Mouse (Mus musculus): ENCODE data around the gene Zfhx3. TPM values are rescaled to one million over a fixed set of nuclear protein-coding genes. Genes with fewer than 3 reads are reported as not detected.

Zfhx3 gene
- polyA plus RNA-seq, 1 experiment = 14.0 TPM

GRCm38 (mm10) chr8:108101978-108102865 is 159.8 kb downstream of the Zfhx3 start:
- Histone ChIP-seq H3K4me1 (ENCODE audit: control insufficient read depth, insufficient read depth, low read length) (no peaks in the 10 kb centered on the region), H3K9me3 (replicated peaks; ENCODE audit: control insufficient read depth, insufficient read depth, low read length, poor library complexity, severe bottlenecking) (no peaks in the 10 kb centered on the region), H3K9ac (ENCODE audit: low read depth, poor library complexity, severe bottlenecking) (no peak overlapping the region), H3K27me3 (ENCODE audit: control insufficient read depth, insufficient read depth, low read length, poor library complexity, severe bottlenecking) (no peaks in the 10 kb centered on the region; the same call in 1 of the 2 replicates), H3K4me3 (ENCODE audit: low read depth, low read length) (no peak overlapping the region), H3K36me3 (ENCODE audit: control insufficient read depth, insufficient read depth, low read length, poor library complexity, severe bottlenecking) (no peaks in the 10 kb centered on the region), H3K27ac (ENCODE audit: insufficient read depth, low read length) (no peak overlapping the region)
- TF ChIP-seq EP300 (IDR thresholded peaks at IDR 0.05; ENCODE audit: insufficient read depth, low read depth, low read length) (no peak), CTCF (IDR thresholded peaks at IDR 0.05; ENCODE audit: low read depth, low read length) (no peak), POLR2A (IDR thresholded peaks at IDR 0.05; ENCODE audit: insufficient read depth, low read length) (no peak)

GRCm38 (mm10) chr8:108104471-108105098 is 162.1 kb downstream of the Zfhx3 start:
- Histone ChIP-seq H3K36me3 (ENCODE audit: control insufficient read depth, insufficient read depth, low read length, poor library complexity, severe bottlenecking) (no peaks in the 10 kb centered on the region), H3K9ac (ENCODE audit: low read depth, poor library complexity, severe bottlenecking) (no peak overlapping the region), H3K27ac (ENCODE audit: insufficient read depth, low read length) (no peak overlapping the region), H3K9me3 (replicated peaks; ENCODE audit: control insufficient read depth, insufficient read depth, low read length, poor library complexity, severe bottlenecking) (no peaks in the 10 kb centered on the region), H3K27me3 (ENCODE audit: control insufficient read depth, insufficient read depth, low read length, poor library complexity, severe bottlenecking) (no peaks in the 10 kb centered on the region; the same call in 1 of the 2 replicates), H3K4me3 (ENCODE audit: low read depth, low read length) (no peak overlapping the region), H3K4me1 (ENCODE audit: control insufficient read depth, insufficient read depth, low read length) (no peaks in the 10 kb centered on the region)
- TF ChIP-seq POLR2A (IDR thresholded peaks at IDR 0.05; ENCODE audit: insufficient read depth, low read length) (no peak), CTCF (IDR thresholded peaks at IDR 0.05; ENCODE audit: low read depth, low read length) (no peak), EP300 (IDR thresholded peaks at IDR 0.05; ENCODE audit: insufficient read depth, low read depth, low read length) (no peak)

GRCm38 (mm10) chr8:108125053-108125452 is 182.6 kb downstream of the Zfhx3 start:
- no peaks in the 10 kb centered on the region for H3K36me3 ChIP-seq (ENCODE audit: control insufficient read depth, insufficient read depth, low read length, poor library complexity, severe bottlenecking)
- H3K4me1 ChIP-seq (ENCODE audit: control insufficient read depth, insufficient read depth, low read length) = no peaks in the 10 kb centered on the region
- TF ChIP-seq POLR2A (IDR thresholded peaks at IDR 0.05; ENCODE audit: insufficient read depth, low read length) (no peak), CTCF (IDR thresholded peaks at IDR 0.05; ENCODE audit: low read depth, low read length) (no peak), EP300 (IDR thresholded peaks at IDR 0.05; ENCODE audit: insufficient read depth, low read depth, low read length) (no peak)
- 0 out of 2 replicates have a peak, but pooled peaks cover 2% of the 10 kb centered on the region for H3K9me3 ChIP-seq (replicated peaks; ENCODE audit: control insufficient read depth, insufficient read depth, low read length, poor library complexity, severe bottlenecking)
- no peak overlapping the region for H3K27ac ChIP-seq (ENCODE audit: insufficient read depth, low read length)
- H3K27me3 ChIP-seq (ENCODE audit: control insufficient read depth, insufficient read depth, low read length, poor library complexity, severe bottlenecking) = no peaks in the 10 kb centered on the region; the same call in 1 of the 2 replicates
- no peak overlapping the region for H3K9ac ChIP-seq (ENCODE audit: low read depth, poor library complexity, severe bottlenecking)
- H3K4me3 ChIP-seq (ENCODE audit: low read depth, low read length) = no peak overlapping the region

GRCm38 (mm10) chr8:108125491-108125890 is 183.0 kb downstream of the Zfhx3 start:
- Histone ChIP-seq H3K4me3 (ENCODE audit: low read depth, low read length) (no peak overlapping the region), H3K27me3 (ENCODE audit: control insufficient read depth, insufficient read depth, low read length, poor library complexity, severe bottlenecking) (no peaks in the 10 kb centered on the region; the same call in 1 of the 2 replicates), H3K36me3 (ENCODE audit: control insufficient read depth, insufficient read depth, low read length, poor library complexity, severe bottlenecking) (no peaks in the 10 kb centered on the region), H3K4me1 (ENCODE audit: control insufficient read depth, insufficient read depth, low read length) (no peaks in the 10 kb centered on the region), H3K27ac (ENCODE audit: insufficient read depth, low read length) (no peak overlapping the region), H3K9ac (ENCODE audit: low read depth, poor library complexity, severe bottlenecking) (no peak overlapping the region), H3K9me3 (replicated peaks; ENCODE audit: control insufficient read depth, insufficient read depth, low read length, poor library complexity, severe bottlenecking) (0 out of 2 replicates have a peak, but pooled peaks cover 2% of the 10 kb centered on the region)
- TF ChIP-seq CTCF (IDR thresholded peaks at IDR 0.05; ENCODE audit: low read depth, low read length) = no peak
- TF ChIP-seq EP300 (IDR thresholded peaks at IDR 0.05; ENCODE audit: insufficient read depth, low read depth, low read length) = no peak
- TF ChIP-seq POLR2A (IDR thresholded peaks at IDR 0.05; ENCODE audit: insufficient read depth, low read length) = no peak

- H3K4me3 ChIP-seq (ENCODE audit: low read depth, low read length) = no peak overlapping the region
- TF ChIP-seq EP300 (IDR thresholded peaks at IDR 0.05; ENCODE audit: insufficient read depth, low read depth, low read length) (no peak), POLR2A (IDR thresholded peaks at IDR 0.05; ENCODE audit: insufficient read depth, low read length) (no peak), CTCF (IDR thresholded peaks at IDR 0.05; ENCODE audit: low read depth, low read length) (no peak)
- no peaks in the 10 kb centered on the region for H3K36me3 ChIP-seq (ENCODE audit: control insufficient read depth, insufficient read depth, low read length, poor library complexity, severe bottlenecking)
Observed at GRCm38 (mm10) chr8:108146536-108146935, 204.1 kb downstream of the Zfhx3 start.

More at GRCm38 (mm10) chr8:108146536-108146935, 204.1 kb downstream of the Zfhx3 start:
- Histone ChIP-seq H3K27ac (ENCODE audit: insufficient read depth, low read length) (no peak overlapping the region), H3K9ac (ENCODE audit: low read depth, poor library complexity, severe bottlenecking) (no peak overlapping the region), H3K9me3 (replicated peaks; ENCODE audit: control insufficient read depth, insufficient read depth, low read length, poor library complexity, severe bottlenecking) (no peaks in the 10 kb centered on the region), H3K27me3 (ENCODE audit: control insufficient read depth, insufficient read depth, low read length, poor library complexity, severe bottlenecking) (no peaks in the 10 kb centered on the region), H3K4me1 (ENCODE audit: control insufficient read depth, insufficient read depth, low read length) (no peaks in the 10 kb centered on the region)
